Mouse (Mus musculus) megakaryocyte, embryonic 14.5 days (primary cell): Measurements from ENCODE around the gene Elk4. TPM values are rescaled to one million over a fixed set of nuclear protein-coding genes. Genes with fewer than 3 reads are reported as not detected.
A peak's percentile ranks its signal among the peaks of the same experiment; 100 is the strongest.

Experiments
- H3K27me3 ChIP-seq: replicated peaks from 2 replicates; pipeline ENCODE3; 2012; ENCODE audit warnings: inconsistent platforms
- H3K36me3 ChIP-seq: replicated peaks from 2 replicates; pipeline ENCODE3; 2012; ENCODE audit warnings: low read length, inconsistent platforms, mixed read lengths
- H3K4me1 ChIP-seq: 2 replicates; pipeline ENCODE4 v1.6.1; 2012; ENCODE audit warnings: inconsistent platforms
- H3K4me3 ChIP-seq: replicated peaks from 2 replicates; pipeline ENCODE3; 2012; ENCODE audit warnings: moderate library complexity, mild to moderate bottlenecking, inconsistent platforms
- H3K9me3 ChIP-seq: 2 replicates; pipeline ENCODE4 v1.6.1; 2012; ENCODE audit warnings: inconsistent platforms
- FLI1 ChIP-seq: IDR thresholded peaks from 2 replicates; pipeline ENCODE4 v1.6.1; 2012; ENCODE audit warnings: low read length, inconsistent platforms, mixed read lengths
- GATA1 ChIP-seq: IDR thresholded peaks from 3 replicates; pipeline ENCODE4 v1.6.1; 2012; ENCODE audit warnings: mixed read lengths, low read length, inconsistent platforms, borderline replicate concordance
- polyA plus RNA-seq: library from polyadenylated mRNA; stranded (reverse); fragments of >175 nt; gene quantifications from 2 replicates; pipeline ENCODE4 v1.2.3, GENCODE M21; 2012; ENCODE audit warnings: low replicate concordance; ENCODE audit not compliant: insufficient read depth

Gene Elk4
- polyA plus RNA-seq, 1 experiment, result 2.2 TPM

GRCm38 (mm10) chr1:132037746-132038145 is 30.3 kb downstream of the Elk4 start:
- H3K4me1 ChIP-seq, result peaks cover 16% of the 10 kb centered on the region
- TF ChIP-seq FLI1, result no peak
- no peak for TF ChIP-seq GATA1
- H3K4me3 ChIP-seq, result no peak overlapping the region
- H3K36me3 ChIP-seq, result peaks cover 54% of the 10 kb centered on the region
- H3K27me3 ChIP-seq, result peaks cover 2% of the 10 kb centered on the region
- H3K9me3 ChIP-seq, result no peaks in the 10 kb centered on the region

GRCm38 (mm10) chr1:132038753-132039152 is 31.3 kb downstream of the Elk4 start:
- Histone ChIP-seq H3K27me3 (peaks cover 4% of the 10 kb centered on the region), H3K4me3 (no peak overlapping the region), H3K9me3 (no peaks in the 10 kb centered on the region), H3K4me1 (peaks cover 14% of the 10 kb centered on the region), H3K36me3 (peaks cover 44% of the 10 kb centered on the region)
- TF ChIP-seq GATA1, result no peak
- TF ChIP-seq FLI1, result no peak

- peaks cover 21% of the 10 kb centered on the region for H3K4me1 ChIP-seq
- peaks cover 4% of the 10 kb centered on the region for H3K27me3 ChIP-seq
- no peak overlapping the region for H3K4me3 ChIP-seq
- TF ChIP-seq GATA1 (no peak), FLI1 (no peak)
- peaks cover 29% of the 10 kb centered on the region for H3K36me3 ChIP-seq
- no peaks in the 10 kb centered on the region for H3K9me3 ChIP-seq
Observed at GRCm38 (mm10) chr1:132040201-132040621, 32.8 kb downstream of the Elk4 start.

- peaks cover 4% of the 10 kb centered on the region for H3K27me3 ChIP-seq
- peaks cover 10% of the 10 kb centered on the region for H3K36me3 ChIP-seq
- H3K4me3 ChIP-seq, result no peak overlapping the region
- peaks cover 34% of the 10 kb centered on the region for H3K4me1 ChIP-seq
- TF ChIP-seq GATA1 (no peak), FLI1 (no peak)
- no peaks in the 10 kb centered on the region for H3K9me3 ChIP-seq
Observed at GRCm38 (mm10) chr1:132043759-132044158, 36.4 kb downstream of the Elk4 start.

GRCm38 (mm10) chr1:132046143-132046735 is 38.8 kb downstream of the Elk4 start:
- peaks cover 2% of the 10 kb centered on the region for H3K36me3 ChIP-seq
- TF ChIP-seq GATA1 (no peak), FLI1 (no peak)
- peaks cover 7% of the 10 kb centered on the region for H3K27me3 ChIP-seq
- H3K9me3 ChIP-seq, result no peaks in the 10 kb centered on the region
- H3K4me3 ChIP-seq, result peak overlapping the region; percentile 21
- peaks cover 32% of the 10 kb centered on the region for H3K4me1 ChIP-seq

GRCm38 (mm10) chr1:132051746-132052145 is 44.3 kb downstream of the Elk4 start:
- Histone ChIP-seq H3K36me3 (no peaks in the 10 kb centered on the region), H3K9me3 (no peaks in the 10 kb centered on the region), H3K4me1 (peaks cover 9% of the 10 kb centered on the region; the same call in 1 of the 2 replicates), H3K4me3 (no peak overlapping the region), H3K27me3 (peaks cover 43% of the 10 kb centered on the region)
- TF ChIP-seq GATA1 (no peak), FLI1 (no peak)

GRCm38 (mm10) chr1:132054387-132054786 is 47.0 kb downstream of the Elk4 start:
- TF ChIP-seq GATA1, result no peak
- TF ChIP-seq FLI1, result no peak
- Histone ChIP-seq H3K27me3 (peaks cover 59% of the 10 kb centered on the region), H3K36me3 (no peaks in the 10 kb centered on the region), H3K9me3 (no peaks in the 10 kb centered on the region), H3K4me1 (peaks cover 17% of the 10 kb centered on the region; the same call in 1 of the 2 replicates), H3K4me3 (no peak overlapping the region)

- Histone ChIP-seq H3K36me3 (no peaks in the 10 kb centered on the region), H3K27me3 (peaks cover 66% of the 10 kb centered on the region), H3K4me3 (no peak overlapping the region), H3K4me1 (peaks cover 18% of the 10 kb centered on the region), H3K9me3 (no peaks in the 10 kb centered on the region)
- no peak for TF ChIP-seq FLI1
- TF ChIP-seq GATA1, result no peak
Observed at GRCm38 (mm10) chr1:132055054-132055664, 47.8 kb downstream of the Elk4 start.

GRCm38 (mm10) chr1:132058558-132058957 is 51.2 kb downstream of the Elk4 start:
- Histone ChIP-seq H3K9me3 (no peaks in the 10 kb centered on the region), H3K36me3 (no peaks in the 10 kb centered on the region), H3K4me1 (peaks cover 34% of the 10 kb centered on the region), H3K4me3 (no peak overlapping the region), H3K27me3 (peaks cover 83% of the 10 kb centered on the region)
- TF ChIP-seq GATA1, result no peak
- TF ChIP-seq FLI1, result no peak

DNA sequence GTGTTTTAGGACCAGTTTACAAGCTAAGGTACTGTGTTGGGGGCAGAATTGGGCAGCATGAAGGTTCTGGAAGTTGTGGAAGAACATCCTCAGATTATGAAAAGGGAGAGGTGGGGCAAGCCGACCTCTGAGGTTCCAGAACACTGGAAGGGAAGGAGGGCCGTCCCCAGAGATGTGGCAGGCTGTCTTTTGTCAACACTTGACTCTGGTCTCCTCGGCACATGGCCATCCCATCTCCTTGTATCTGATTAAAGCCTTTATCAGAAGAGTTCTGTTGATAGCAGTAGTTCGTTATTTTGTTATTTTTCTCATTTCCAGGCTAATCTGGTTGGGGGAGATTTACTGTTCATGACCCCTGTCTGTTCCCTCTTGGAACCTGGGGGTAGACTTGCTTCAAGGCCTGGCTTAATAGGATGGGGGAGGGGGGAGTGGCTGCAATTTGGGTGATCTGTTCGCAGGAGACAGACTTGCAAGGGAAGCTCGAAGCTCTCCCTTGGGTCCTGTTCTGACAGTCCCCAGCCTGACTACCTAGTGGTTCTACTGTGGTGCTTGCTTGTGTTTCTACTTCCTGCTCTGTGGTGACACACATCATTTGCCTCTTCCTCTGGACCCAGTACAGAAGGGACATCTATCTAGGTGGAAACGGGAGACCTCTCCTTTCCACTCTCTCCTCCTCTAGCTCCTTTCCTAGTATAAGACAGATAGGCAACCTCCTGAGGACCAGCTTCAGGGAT is 52.8 kb downstream of the Elk4 start:
- no peaks in the 10 kb centered on the region for H3K36me3 ChIP-seq
- H3K27me3 ChIP-seq, result peaks cover 87% of the 10 kb centered on the region
- H3K4me1 ChIP-seq, result peaks cover 27% of the 10 kb centered on the region
- H3K4me3 ChIP-seq, result no peak overlapping the region
- TF ChIP-seq GATA1, result no peak
- TF ChIP-seq FLI1, result no peak
- H3K9me3 ChIP-seq, result no peaks in the 10 kb centered on the region
